Mouse (Mus musculus): Measurements from ENCODE around the gene Tet3. TPM values are rescaled to one million over a fixed set of nuclear protein-coding genes. Genes with fewer than 3 reads are reported as not detected.

The Tet3 gene
- polyA plus RNA-seq, 1 experiment, result 7.0 TPM

- Histone ChIP-seq H3K27ac (replicated peaks; ENCODE audit: low read depth, low read length) (no peak overlapping the region), H3K4me1 (ENCODE audit: control insufficient read depth, insufficient read depth, insufficient read length, low read length) (peaks cover 14% of the 10 kb centered on the region), H3K4me3 (ENCODE audit: insufficient read depth, low read depth, low read length) (no peak overlapping the region)
Observed at GRCm38 (mm10) chr6:83403481-83403880, 55.4 kb downstream of the Tet3 start.

GRCm38 (mm10) chr6:83399790-83400189, 59.1 kb downstream of the Tet3 start:
- peaks cover 12% of the 10 kb centered on the region for H3K4me1 ChIP-seq (ENCODE audit: control insufficient read depth, insufficient read depth, insufficient read length, low read length)
- H3K27ac ChIP-seq (replicated peaks; ENCODE audit: low read depth, low read length), result no peak overlapping the region; the same call in 1 of the 2 replicates
- H3K4me3 ChIP-seq (ENCODE audit: insufficient read depth, low read depth, low read length), result no peak overlapping the region

- H3K4me3 ChIP-seq (ENCODE audit: insufficient read depth, low read depth, low read length), result no peak overlapping the region
- peaks cover 12% of the 10 kb centered on the region for H3K4me1 ChIP-seq (ENCODE audit: control insufficient read depth, insufficient read depth, insufficient read length, low read length)
- H3K27ac ChIP-seq (replicated peaks; ENCODE audit: low read depth, low read length), result no peak overlapping the region
Observed at GRCm38 (mm10) chr6:83397728-83398127, 61.2 kb downstream of the Tet3 start.

- Histone ChIP-seq H3K27ac (replicated peaks; ENCODE audit: low read depth, low read length) (no peak overlapping the region), H3K4me1 (ENCODE audit: control insufficient read depth, insufficient read depth, insufficient read length, low read length) (peaks cover 12% of the 10 kb centered on the region), H3K4me3 (ENCODE audit: insufficient read depth, low read depth, low read length) (no peak overlapping the region)
Observed at GRCm38 (mm10) chr6:83396711-83397110, 62.2 kb downstream of the Tet3 start.

GRCm38 (mm10) chr6:83395544-83396229, 63.2 kb downstream of the Tet3 start:
- H3K4me1 ChIP-seq (ENCODE audit: control insufficient read depth, insufficient read depth, insufficient read length, low read length), result peaks cover 14% of the 10 kb centered on the region
- H3K27ac ChIP-seq (replicated peaks; ENCODE audit: low read depth, low read length), result no peak overlapping the region
- H3K4me3 ChIP-seq (ENCODE audit: insufficient read depth, low read depth, low read length), result no peak overlapping the region

- Histone ChIP-seq H3K4me3 (ENCODE audit: insufficient read depth, low read depth, low read length) (no peak overlapping the region), H3K27ac (replicated peaks; ENCODE audit: low read depth, low read length) (no peak overlapping the region), H3K4me1 (ENCODE audit: control insufficient read depth, insufficient read depth, insufficient read length, low read length) (peaks cover 6% of the 10 kb centered on the region; the same call in 1 of the 2 replicates)
Observed at GRCm38 (mm10) chr6:83394122-83394521, 64.8 kb downstream of the Tet3 start.

- Histone ChIP-seq H3K4me1 (ENCODE audit: control insufficient read depth, insufficient read depth, insufficient read length, low read length) (peaks cover 2% of the 10 kb centered on the region; the same call in 1 of the 2 replicates), H3K4me3 (ENCODE audit: insufficient read depth, low read depth, low read length) (no peak overlapping the region), H3K27ac (replicated peaks; ENCODE audit: low read depth, low read length) (no peak overlapping the region)
Observed at GRCm38 (mm10) chr6:83392166-83392780, 66.6 kb downstream of the Tet3 start.

GRCm38 (mm10) chr6:83385569-83386090, 73.3 kb downstream of the Tet3 start:
- Histone ChIP-seq H3K4me3 (ENCODE audit: insufficient read depth, low read depth, low read length) (no peak overlapping the region), H3K4me1 (ENCODE audit: control insufficient read depth, insufficient read depth, insufficient read length, low read length) (no peaks in the 10 kb centered on the region), H3K27ac (replicated peaks; ENCODE audit: low read depth, low read length) (no peak overlapping the region)

GRCm38 (mm10) chr6:83381510-83382491, 77.1 kb downstream of the Tet3 start:
- H3K4me1 ChIP-seq (ENCODE audit: control insufficient read depth, insufficient read depth, insufficient read length, low read length), result no peaks in the 10 kb centered on the region
- no peak overlapping the region for H3K4me3 ChIP-seq (ENCODE audit: insufficient read depth, low read depth, low read length)
- H3K27ac ChIP-seq (replicated peaks; ENCODE audit: low read depth, low read length), result peak overlapping the region; percentile 67; the same call in 1 of the 2 replicates

- no peak overlapping the region for H3K4me3 ChIP-seq (ENCODE audit: insufficient read depth, low read depth, low read length)
- peaks cover 5% of the 10 kb centered on the region for H3K4me1 ChIP-seq (ENCODE audit: control insufficient read depth, insufficient read depth, insufficient read length, low read length)
- H3K27ac ChIP-seq (replicated peaks; ENCODE audit: low read depth, low read length), result peak overlapping the region; percentile 80
Observed at GRCm38 (mm10) chr6:83373704-83374300, 85.1 kb downstream of the Tet3 start.

- no peak overlapping the region for H3K4me3 ChIP-seq (ENCODE audit: insufficient read depth, low read depth, low read length)
- H3K27ac ChIP-seq (replicated peaks; ENCODE audit: low read depth, low read length), result no peak overlapping the region
- H3K4me1 ChIP-seq (ENCODE audit: control insufficient read depth, insufficient read depth, insufficient read length, low read length), result peaks cover 5% of the 10 kb centered on the region
Observed at GRCm38 (mm10) chr6:83371350-83371749, 87.5 kb downstream of the Tet3 start.

- Histone ChIP-seq H3K4me3 (ENCODE audit: insufficient read depth, low read depth, low read length) (no peak overlapping the region), H3K4me1 (ENCODE audit: control insufficient read depth, insufficient read depth, insufficient read length, low read length) (peaks cover 5% of the 10 kb centered on the region), H3K27ac (replicated peaks; ENCODE audit: low read depth, low read length) (no peak overlapping the region)
Observed at GRCm38 (mm10) chr6:83370316-83370965, 88.4 kb downstream of the Tet3 start.

- no peak overlapping the region for H3K4me3 ChIP-seq (ENCODE audit: insufficient read depth, low read depth, low read length)
- H3K4me1 ChIP-seq (ENCODE audit: control insufficient read depth, insufficient read depth, insufficient read length, low read length), result no peaks in the 10 kb centered on the region
- H3K27ac ChIP-seq (replicated peaks; ENCODE audit: low read depth, low read length), result no peak overlapping the region
Observed at GRCm38 (mm10) chr6:83363075-83363474, 95.8 kb downstream of the Tet3 start.

- no peak overlapping the region for H3K27ac ChIP-seq (replicated peaks; ENCODE audit: low read depth, low read length)
- H3K4me3 ChIP-seq (ENCODE audit: insufficient read depth, low read depth, low read length), result no peak overlapping the region
- no peaks in the 10 kb centered on the region for H3K4me1 ChIP-seq (ENCODE audit: control insufficient read depth, insufficient read depth, insufficient read length, low read length)
Observed at GRCm38 (mm10) chr6:83361523-83362248, 97.2 kb downstream of the Tet3 start.
